Mouse (Mus musculus): Measurements from ENCODE around the gene Gm13288.
"Not testable (repeated sequence)": the region's sequence is repeated elsewhere in the genome, so short reads cannot be mapped to it uniquely, and the experiment has no call there.

Gene Gm13288

DNA sequence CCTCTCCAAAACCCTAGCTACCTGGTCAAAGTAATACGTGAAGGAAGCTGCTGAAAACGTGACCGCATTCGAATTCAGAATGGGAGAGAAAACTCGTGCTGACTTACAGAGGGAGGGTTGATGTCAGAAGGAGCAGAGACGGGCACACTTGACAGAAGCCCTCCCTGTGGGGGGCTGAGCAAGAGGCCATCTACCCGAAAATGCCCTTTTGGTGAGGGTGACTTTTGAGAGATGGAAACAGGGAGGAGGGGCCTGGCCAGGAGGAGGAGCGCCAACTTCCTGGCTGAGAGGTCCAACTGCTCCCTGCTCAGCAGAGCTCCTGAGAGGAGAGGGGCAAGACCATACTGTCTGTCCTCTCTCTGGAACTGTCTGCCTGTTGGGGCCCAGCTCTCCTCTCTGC is at the start of gene Gm13288:
Gene Gm13288 (plus strand): TSS at position 301 of the 400 bp plus-strand sequence.
- not testable (repeated sequence) for DNase-seq

DNA sequence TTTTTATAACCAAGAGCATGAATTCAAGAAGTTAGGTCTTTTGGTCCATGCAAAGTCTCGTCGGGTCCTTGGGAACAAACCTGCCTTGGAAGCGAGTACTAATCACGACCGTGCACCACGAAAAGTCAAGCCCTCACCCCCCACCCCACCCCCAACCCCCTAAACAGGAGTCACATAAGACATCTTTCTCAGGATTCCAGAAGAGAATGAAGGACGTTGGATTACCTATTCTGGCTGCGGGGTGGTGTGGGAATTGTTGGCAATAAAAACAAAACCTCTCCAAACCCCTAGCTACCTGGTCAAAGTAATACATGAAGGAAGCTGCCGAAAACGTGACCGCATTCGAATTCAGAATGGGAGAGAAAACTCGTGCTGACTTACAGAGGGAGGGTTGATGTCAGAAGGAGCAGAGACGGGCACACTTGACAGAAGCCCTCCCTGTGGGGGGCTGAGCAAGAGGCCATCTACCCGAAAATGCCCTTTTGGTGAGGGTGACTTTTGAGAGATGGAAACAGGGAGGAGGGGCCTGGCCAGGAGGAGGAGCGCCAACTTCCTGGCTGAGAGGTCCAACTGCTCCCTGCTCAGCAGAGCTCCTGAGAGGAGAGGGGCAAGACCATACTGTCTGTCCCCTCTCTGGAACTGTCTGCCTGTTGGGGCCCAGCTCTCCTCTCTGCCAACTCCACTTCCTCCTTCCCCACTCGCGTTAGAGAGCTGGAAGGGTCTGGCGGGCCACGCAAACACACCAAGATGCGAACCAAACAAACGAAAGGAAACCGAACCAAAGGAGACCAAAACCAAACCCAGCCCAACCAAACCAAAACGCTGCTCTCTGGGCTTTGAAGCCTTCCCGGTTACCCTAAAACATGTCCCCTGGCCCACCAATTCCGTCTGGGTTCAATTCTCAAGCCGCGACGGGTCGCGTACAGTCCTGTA is 48.5 kb upstream of the Gm13288 start:
- DNase-seq: peak in 1 of 2 experiments; percentile 27

DNA sequence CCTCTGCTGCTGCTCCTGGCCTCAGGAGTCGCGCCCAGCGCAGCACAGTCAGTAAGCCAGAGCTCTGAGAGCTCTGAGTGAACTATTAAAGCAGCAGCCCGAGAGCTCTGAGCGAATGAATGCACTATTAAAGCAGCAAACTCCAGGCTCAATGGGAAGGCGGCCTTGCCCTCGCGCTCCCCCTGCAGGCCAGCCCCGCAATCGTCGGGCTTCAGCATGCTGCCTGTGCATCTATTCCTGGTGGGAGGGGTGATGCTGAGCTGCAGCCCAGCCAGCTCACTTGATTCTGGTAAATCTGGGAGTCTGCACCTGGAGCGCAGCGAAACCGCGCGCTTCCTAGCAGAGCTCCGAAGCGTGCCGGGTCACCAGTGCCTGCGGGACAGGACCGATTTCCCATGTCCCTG is 47.7 kb upstream of the Gm13288 start:
- DNase-seq: peak; percentile 87 to 91

DNA sequence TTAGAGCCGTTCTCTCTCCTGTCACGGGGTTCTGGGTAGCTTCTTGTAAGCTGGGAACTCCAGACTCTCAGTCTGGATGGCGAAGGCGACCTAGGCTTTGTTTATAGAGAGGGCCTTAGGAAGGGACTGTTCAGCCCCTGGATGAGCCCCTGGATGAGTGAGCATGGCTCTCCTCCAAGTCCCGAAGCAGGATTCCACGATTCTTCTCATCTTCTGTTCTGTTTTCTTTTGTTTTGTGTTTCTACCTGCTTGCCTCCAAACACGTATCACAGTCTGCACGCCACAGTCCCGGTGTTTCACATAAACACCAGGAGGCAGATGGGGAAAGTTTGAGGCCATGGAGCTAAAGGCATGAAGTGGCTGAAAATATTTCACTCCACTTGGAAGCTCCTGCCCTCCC is 46.6 kb upstream of the Gm13288 start:
- DNase-seq: not testable (repeated sequence)

DNA sequence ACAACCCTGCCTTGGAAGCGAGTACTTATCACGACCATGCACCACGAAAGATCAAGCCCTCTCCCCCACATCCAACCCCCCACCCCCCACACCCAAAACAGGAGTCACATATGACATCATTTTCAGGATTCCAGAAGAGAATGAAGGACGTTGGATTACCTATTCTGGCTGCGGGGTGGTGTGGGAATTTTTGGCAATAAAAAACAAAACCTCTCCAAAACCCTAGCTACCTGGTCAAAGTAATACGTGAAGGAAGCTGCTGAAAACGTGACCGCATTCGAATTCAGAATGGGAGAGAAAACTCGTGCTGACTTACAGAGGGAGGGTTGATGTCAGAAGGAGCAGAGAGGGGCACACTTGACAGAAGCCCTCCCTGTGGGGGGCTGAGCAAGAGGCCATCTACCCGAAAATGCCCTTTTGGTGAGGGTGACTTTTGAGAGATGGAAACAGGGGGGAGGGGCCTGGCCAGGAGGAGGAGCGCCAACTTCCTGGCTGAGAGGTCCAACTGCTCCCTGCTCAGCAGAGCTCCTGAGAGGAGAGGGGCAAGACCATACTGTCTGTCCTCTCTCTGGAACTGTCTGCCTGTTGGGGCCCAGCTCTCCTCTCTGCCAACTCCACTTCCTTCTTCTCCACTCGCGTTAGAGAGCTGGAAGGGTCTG is 45.6 kb upstream of the Gm13288 start, which contains the start of gene Gm13283:
Gene Gm13283 (plus strand): TSS at position 510 of the 659 bp plus-strand sequence.
- DNase-seq: peak; percentile 44 to 61

DNA sequence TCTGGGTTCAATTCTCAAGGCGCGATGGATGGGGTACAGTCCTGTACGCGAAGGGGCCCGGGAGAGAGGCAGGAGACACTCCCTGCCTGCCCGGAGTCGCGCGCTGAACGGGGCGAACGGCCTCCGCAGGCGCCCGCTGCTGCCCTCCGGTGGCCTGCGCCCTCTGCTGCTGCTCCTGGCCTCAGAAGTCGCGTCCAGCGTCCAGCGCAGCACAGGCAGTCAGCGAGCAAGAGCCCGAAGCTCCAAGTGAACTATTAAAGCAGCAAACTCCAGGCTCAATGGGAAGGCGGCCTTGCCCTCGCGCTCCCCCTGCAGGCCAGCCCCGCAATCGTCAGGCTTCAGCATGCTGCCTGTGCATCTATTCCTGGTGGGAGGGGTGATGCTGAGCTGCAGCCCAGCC is 44.9 kb upstream of the Gm13288 start:
- DNase-seq: peak; percentile 80 to 89

DNA sequence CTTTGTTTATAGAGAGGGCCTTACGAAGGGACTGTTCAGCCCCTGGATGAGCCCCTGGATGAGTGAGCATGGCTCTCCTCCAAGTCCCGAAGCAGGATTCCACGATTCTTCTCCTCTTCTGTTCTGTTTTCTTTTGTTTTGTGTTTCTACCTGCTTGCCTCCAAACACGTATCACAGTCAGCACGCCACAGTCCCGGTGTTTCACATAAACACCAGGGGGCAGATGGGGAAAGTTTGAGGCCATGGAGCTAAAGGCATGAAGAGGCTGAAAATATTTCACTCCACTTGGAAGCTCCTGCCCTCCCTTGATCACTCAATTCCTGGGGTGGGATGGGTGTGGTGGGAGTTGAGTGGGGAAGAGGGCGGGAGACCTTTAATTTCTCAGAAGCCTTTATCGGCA is 43.6 kb upstream of the Gm13288 start:
- peak; percentile 67 to 74 for DNase-seq

DNA sequence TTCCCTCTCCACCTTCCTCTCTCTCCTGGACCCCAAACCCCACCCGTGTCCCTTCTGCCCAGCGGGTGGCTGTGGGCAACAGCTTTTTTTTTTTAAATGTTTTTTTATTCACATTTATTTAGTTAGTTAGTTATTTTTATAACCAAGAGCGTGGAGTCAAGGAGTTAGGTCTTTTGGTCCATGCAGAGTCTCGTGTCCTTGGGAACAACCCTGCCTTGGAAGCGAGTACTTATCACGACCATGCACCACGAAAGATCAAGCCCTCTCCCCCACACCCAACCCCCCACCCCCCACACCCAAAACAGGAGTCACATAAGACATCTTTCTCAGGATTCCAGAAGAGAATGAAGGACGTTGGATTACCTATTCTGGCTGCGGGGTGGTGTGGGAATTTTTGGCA is 43.0 kb upstream of the Gm13288 start:
- DNase-seq: peak in 1 of 2 experiments; percentile 22

DNA sequence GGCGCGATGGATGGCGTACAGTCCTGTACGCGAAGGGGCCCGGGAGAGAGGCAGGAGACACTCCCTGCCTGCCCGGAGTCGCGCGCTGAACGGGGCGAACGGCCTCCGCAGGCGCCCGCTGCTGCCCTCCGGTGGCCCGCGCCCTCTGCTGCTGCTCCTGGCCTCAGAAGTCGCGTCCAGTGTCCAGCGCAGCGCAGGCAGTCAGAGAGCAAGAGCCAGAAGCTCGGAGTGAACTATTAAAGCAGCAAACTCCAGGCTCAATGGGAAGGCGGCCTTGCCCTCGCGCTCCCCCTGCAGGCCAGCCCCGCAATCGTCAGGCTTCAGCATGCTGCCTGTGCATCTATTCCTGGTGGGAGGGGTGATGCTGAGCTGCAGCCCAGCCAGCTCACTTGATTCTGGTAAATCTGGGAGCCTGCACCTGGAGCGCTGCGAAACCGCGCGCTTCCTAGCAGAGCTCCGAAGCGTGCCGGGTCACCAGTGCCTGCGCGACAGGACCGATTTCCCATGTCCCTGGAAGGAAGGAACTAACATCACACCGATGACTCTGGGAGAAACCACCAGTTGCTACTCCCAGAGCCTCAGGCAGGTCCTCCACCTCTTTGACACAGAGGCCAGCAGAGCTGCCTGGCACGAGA is 41.8 kb upstream of the Gm13288 start:
- DNase-seq: peak; percentile 55 to 78

DNA sequence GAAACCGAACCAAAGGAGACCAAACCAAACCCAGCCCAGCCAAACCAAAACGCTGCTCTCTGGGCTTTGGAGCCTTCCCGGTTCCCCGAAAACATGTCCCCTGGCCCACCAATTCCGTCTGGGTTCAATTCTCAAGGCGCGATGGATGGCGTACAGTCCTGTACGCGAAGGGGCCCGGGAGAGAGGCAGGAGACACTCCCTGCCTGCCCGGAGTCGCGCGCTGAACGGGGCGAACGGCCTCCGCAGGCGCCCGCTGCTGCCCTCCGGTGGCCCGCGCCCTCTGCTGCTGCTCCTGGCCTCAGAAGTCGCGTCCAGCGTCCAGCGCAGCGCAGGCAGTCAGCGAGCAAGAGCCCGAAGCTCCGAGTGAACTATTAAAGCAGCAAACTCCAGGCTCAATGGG is 31.8 kb upstream of the Gm13288 start, which contains the start of gene Gm13290:
Gene Gm13290 (plus strand): TSS at position 301 of the 400 bp plus-strand sequence.
- DNase-seq: not testable (repeated sequence)

DNA sequence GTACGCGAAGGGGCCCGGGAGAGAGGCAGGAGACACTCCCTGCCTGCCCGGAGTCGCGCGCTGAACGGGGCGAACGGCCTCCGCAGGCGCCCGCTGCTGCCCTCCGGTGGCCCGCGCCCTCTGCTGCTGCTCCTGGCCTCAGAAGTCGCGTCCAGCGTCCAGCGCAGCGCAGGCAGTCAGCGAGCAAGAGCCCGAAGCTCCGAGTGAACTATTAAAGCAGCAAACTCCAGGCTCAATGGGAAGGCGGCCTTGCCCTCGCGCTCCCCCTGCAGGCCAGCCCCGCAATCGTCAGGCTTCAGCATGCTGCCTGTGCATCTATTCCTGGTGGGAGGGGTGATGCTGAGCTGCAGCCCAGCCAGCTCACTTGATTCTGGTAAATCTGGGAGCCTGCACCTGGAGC is 28.7 kb upstream of the Gm13288 start, which contains the start of gene Gm13289:
Gene Gm13289 (plus strand): TSS at position 301 of the 400 bp plus-strand sequence.
- not testable (repeated sequence) for DNase-seq

DNA sequence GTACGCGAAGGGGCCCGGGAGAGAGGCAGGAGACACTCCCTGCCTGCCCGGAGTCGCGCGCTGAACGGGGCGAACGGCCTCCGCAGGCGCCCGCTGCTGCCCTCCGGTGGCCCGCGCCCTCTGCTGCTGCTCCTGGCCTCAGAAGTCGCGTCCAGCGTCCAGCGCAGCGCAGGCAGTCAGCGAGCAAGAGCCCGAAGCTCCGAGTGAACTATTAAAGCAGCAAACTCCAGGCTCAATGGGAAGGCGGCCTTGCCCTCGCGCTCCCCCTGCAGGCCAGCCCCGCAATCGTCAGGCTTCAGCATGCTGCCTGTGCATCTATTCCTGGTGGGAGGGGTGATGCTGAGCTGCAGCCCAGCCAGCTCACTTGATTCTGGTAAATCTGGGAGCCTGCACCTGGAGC is 25.8 kb upstream of the Gm13288 start, which contains the start of gene Gm13272:
Gene Gm13272 (plus strand): TSS at position 301 of the 400 bp plus-strand sequence.
- DNase-seq: not testable (repeated sequence)

DNA sequence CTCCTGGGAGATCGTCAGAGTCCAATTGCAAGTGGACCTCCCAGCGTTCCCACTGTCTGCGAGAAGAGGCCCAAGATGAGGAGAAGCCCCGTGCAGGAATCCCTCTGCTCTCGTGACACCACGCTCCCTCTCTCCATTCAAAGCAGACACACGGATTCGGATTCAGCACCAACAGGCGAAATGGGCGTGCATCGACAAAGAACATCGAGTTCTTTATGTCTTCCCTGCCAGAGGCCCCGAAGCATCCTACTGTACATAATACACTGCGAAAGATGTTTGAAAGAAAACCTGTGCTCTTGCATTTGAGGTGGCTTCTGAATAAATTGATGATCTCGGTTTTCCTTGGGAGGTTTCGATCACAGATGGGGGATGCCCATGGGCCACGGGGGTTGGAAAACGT is 25.0 kb upstream of the Gm13288 start:
- DNase-seq: not testable (repeated sequence)

DNA sequence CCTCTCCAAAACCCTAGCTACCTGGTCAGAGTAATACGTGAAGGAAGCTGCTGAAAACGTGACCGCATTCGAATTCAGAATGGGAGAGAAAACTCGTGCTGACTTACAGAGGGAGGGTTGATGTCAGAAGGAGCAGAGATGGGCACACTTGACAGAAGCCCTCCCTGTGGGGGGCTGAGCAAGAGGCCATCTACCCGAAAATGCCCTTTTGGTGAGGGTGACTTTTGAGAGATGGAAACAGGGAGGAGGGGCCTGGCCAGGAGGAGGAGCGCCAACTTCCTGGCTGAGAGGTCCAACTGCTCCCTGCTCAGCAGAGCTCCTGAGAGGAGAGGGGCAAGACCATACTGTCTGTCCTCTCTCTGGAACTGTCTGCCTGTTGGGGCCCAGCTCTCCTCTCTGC is 23.5 kb upstream of the Gm13288 start, which contains the start of gene Ifnz:
Gene Ifnz (plus strand): TSS at position 301 of the 400 bp plus-strand sequence.
- DNase-seq: not testable (repeated sequence)

DNA sequence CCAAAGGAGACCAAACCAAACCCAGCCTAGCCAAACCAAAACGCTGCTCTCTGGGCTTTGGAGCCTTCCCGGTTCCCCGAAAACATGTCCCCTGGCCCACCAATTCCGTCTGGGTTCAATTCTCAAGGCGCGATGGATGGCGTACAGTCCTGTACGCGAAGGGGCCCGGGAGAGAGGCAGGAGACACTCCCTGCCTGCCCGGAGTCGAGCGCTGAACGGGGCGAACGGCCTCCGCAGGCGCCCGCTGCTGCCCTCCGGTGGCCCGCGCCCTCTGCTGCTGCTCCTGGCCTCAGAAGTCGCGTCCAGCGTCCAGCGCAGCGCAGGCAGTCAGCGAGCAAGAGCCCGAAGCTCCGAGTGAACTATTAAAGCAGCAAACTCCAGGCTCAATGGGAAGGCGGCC is 23.0 kb upstream of the Gm13288 start:
- DNase-seq: peak; percentile 29 to 39

DNA sequence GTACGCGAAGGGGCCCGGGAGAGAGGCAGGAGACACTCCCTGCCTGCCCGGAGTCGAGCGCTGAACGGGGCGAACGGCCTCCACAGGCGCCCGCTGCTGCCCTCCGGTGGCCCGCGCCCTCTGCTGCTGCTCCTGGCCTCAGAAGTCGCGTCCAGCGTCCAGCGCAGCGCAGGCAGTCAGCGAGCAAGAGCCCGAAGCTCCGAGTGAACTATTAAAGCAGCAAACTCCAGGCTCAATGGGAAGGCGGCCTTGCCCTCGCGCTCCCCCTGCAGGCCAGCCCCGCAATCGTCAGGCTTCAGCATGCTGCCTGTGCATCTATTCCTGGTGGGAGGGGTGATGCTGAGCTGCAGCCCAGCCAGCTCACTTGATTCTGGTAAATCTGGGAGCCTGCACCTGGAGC is 19.9 kb upstream of the Gm13288 start, which contains the start of gene Gm13276:
Gene Gm13276 (plus strand): TSS at position 301 of the 400 bp plus-strand sequence.
- not testable (repeated sequence) for DNase-seq

DNA sequence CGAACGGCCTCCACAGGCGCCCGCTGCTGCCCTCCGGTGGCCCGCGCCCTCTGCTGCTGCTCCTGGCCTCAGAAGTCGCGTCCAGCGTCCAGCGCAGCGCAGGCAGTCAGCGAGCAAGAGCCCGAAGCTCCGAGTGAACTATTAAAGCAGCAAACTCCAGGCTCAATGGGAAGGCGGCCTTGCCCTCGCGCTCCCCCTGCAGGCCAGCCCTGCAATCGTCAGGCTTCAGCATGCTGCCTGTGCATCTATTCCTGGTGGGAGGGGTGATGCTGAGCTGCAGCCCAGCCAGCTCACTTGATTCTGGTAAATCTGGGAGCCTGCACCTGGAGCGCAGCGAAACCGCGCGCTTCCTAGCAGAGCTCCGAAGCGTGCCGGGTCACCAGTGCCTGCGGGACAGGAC is 16.9 kb upstream of the Gm13288 start, which contains the start of gene Gm13277:
Gene Gm13277 (plus strand): TSS at position 231 of the 400 bp plus-strand sequence.
- peak; percentile 81 to 86 for DNase-seq

DNA sequence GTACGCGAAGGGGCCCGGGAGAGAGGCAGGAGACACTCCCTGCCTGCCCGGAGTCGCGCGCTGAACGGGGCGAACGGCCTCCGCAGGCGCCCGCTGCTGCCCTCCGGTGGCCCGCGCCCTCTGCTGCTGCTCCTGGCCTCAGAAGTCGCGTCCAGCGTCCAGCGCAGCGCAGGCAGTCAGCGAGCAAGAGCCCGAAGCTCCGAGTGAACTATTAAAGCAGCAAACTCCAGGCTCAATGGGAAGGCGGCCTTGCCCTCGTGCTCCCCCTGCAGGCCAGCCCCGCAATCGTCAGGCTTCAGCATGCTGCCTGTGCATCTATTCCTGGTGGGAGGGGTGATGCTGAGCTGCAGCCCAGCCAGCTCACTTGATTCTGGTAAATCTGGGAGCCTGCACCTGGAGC is 14.1 kb upstream of the Gm13288 start, which contains the start of gene Gm13278:
Gene Gm13278 (plus strand): TSS at position 301 of the 400 bp plus-strand sequence.
- DNase-seq: not testable (repeated sequence)

DNA sequence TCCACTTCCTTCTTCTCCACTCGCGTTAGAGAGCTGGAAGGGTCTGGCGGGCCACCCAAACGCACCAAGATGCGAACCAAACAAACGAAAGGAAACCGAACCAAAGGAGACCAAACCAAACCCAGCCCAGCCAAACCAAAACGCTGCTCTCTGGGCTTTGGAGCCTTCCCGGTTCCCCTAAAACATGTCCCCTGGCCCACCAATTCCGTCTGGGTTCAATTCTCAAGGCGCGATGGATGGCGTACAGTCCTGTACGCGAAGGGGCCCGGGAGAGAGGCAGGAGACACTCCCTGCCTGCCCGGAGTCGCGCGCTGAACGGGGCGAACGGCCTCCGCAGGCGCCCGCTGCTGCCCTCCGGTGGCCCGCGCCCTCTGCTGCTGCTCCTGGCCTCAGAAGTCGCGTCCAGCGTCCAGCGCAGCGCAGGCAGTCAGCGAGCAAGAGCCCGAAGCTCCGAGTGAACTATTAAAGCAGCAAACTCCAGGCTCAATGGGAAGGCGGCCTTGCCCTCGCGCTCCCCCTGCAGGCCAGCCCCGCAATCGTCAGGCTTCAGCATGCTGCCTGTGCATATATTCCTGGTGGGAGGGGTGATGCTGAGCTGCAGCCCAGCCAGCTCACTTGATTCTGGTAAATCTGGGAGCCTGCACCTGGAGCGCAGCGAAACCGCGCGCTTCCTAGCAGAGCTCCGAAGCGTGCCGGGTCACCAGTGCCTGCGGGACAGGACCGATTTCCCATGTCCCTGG is 11.2 kb upstream of the Gm13288 start, which contains the start of gene Gm13275:
Gene Gm13275 (plus strand): TSS at position 552 of the 740 bp plus-strand sequence.
- peak; percentile 49 to 63 for DNase-seq

DNA sequence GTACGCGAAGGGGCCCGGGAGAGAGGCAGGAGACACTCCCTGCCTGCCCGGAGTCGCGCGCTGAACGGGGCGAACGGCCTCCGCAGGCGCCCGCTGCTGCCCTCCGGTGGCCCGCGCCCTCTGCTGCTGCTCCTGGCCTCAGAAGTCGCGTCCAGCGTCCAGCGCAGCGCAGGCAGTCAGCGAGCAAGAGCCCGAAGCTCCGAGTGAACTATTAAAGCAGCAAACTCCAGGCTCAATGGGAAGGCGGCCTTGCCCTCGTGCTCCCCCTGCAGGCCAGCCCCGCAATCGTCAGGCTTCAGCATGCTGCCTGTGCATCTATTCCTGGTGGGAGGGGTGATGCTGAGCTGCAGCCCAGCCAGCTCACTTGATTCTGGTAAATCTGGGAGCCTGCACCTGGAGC is 8.2 kb upstream of the Gm13288 start, which contains the start of gene Gm13279:
Gene Gm13279 (plus strand): TSS at position 301 of the 400 bp plus-strand sequence.
- DNase-seq: not testable (repeated sequence)

DNA sequence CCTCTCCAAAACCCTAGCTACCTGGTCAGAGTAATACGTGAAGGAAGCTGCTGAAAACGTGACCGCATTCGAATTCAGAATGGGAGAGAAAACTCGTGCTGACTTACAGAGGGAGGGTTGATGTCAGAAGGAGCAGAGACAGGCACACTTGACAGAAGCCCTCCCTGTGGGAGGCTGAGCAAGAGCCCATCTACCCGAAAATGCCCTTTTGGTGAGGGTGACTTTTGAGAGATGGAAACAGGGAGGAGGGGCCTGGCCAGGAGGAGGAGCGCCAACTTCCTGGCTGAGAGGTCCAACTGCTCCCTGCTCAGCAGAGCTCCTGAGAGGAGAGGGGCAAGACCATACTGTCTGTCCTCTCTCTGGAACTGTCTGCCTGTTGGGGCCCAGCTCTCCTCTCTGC is 6.0 kb upstream of the Gm13288 start, which contains the start of gene Gm13285:
Gene Gm13285 (plus strand): TSS at position 301 of the 400 bp plus-strand sequence.
- DNase-seq: not testable (repeated sequence)

Data from kidney, postnatal 4 days (tissue).